Mouse (Mus musculus) bone marrow, adult 2 months (tissue): ENCODE data around the gene Rptor.

Experiments used
- CTCF ChIP-seq: fragments of 200-500 bp; IDR thresholded peaks from 2 replicates; pipeline ENCODE4 v1.5.1; 2011; ENCODE audit warnings: low read length, control low read depth; ENCODE audit not compliant: control insufficient read depth, insufficient read depth
- POLR2A ChIP-seq: fragments of 200-500 bp; IDR thresholded peaks from 2 replicates; pipeline ENCODE4 v1.6.1; 2011; ENCODE audit warnings: low read depth, mild to moderate bottlenecking, control low read depth, low read length, borderline replicate concordance; ENCODE audit not compliant: control insufficient read depth

DNA sequence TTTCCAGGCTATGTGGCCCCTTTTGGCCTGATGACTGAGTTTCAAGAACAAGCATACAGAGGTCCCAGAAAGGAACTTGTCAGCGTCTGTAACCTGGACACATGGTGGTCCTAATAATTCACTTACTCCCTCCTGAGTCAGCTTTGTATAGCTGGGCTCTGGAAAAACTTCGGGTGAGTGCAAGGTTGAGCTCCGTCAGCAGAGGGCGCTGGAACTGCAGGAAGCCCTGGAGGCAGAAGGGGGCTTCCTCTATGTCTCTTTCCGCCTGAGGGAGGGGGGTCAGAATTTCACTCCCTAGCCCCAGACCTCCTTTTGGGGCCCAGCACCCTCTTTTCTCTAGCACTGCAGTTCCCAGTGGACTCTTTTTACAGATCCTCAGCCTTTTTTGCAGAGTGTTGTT, 306.7 kb downstream of the Rptor start:
- TF ChIP-seq CTCF (peak; percentile 90), POLR2A (no peak)
